Mouse (Mus musculus) limb, embryonic 13.5 days (tissue): ENCODE data around the gene Atf7. TPM values are rescaled to one million over a fixed set of nuclear protein-coding genes. Genes with fewer than 3 reads are reported as not detected.
"Not testable (repeated sequence)": the region's sequence is repeated elsewhere in the genome, so short reads cannot be mapped to it uniquely, and the experiment has no call there.

Experiments used
- ATAC-seq: fragments of 200-750 bp; cut with Nextera tagmentation; 2 replicates; pipeline ENCODE4 v1.8.0; 2017; ENCODE audit warnings: low read depth, moderate number of reproducible peaks, moderate TSS enrichment; ENCODE audit not compliant: low FRiP score
- H3K27ac ChIP-seq: fragments of 300-500 bp; sonication (generic); 2 replicates; pipeline ENCODE4 v1.5.1; 2015; ENCODE audit warnings: inconsistent platforms, mild to moderate bottlenecking, moderate library complexity
- H3K27me3 ChIP-seq: fragments of 300-500 bp; sonication (generic); 2 replicates; pipeline ENCODE4 v1.6.1; 2015; ENCODE audit warnings: mild to moderate bottlenecking, inconsistent platforms
- H3K36me3 ChIP-seq: fragments of 300-500 bp; sonication (generic); 2 replicates; pipeline ENCODE4 v1.6.1; 2015; ENCODE audit warnings: inconsistent platforms, mild to moderate bottlenecking, moderate library complexity
- H3K4me1 ChIP-seq: fragments of 300-500 bp; sonication (generic); 2 replicates; pipeline ENCODE4 v1.6.1; 2015; ENCODE audit warnings: inconsistent platforms
- H3K4me2 ChIP-seq: fragments of 300-500 bp; sonication (generic); replicated peaks from 2 replicates; pipeline ENCODE4 v1.6.1; 2015; ENCODE audit warnings: inconsistent platforms, mild to moderate bottlenecking, moderate library complexity
- H3K4me3 ChIP-seq: fragments of 300-500 bp; sonication (generic); 2 replicates; pipeline ENCODE4 v1.5.1; 2015; ENCODE audit warnings: moderate library complexity, mild to moderate bottlenecking, inconsistent platforms
- H3K9ac ChIP-seq: fragments of 300-500 bp; sonication (generic); 2 replicates; pipeline ENCODE4 v1.6.1; 2015; ENCODE audit warnings: mild to moderate bottlenecking, inconsistent platforms
- H3K9me3 ChIP-seq: fragments of 300-500 bp; sonication (generic); 2 replicates; pipeline ENCODE4 v1.6.1; 2016; ENCODE audit warnings: inconsistent platforms
- WGBS: fragments of 180-500 bp; shearing (Covaris S2); methylation state at CpG from one replicate; pipeline ENCODE4 v1.1.7; 2015; 5-methylcytosine and 5-hydroxymethylcytosine counted together
- polyA plus RNA-seq: library from polyadenylated mRNA; unstranded; fragments of >200 nt; fragmentation: Nextera tagmentation; extraction: Ambion mirVana; gene quantifications from 2 replicates; pipeline ENCODE4 v1.2.1, GENCODE M21; 2015

Gene Atf7
- polyA plus RNA-seq, result 47.2 and 51.0 TPM in 2 replicates

- Histone ChIP-seq H3K4me1 (peaks cover 25% of the 10 kb centered on the region), H3K4me2 (peak within 1 kb of the TSS; percentile 87), H3K36me3 (0 out of 2 replicates have a peak, but pooled peaks cover 4% of the 10 kb centered on the region), H3K9ac (peak within 1 kb of the TSS; percentile 79), H3K27me3 (no peaks in the 10 kb centered on the region), H3K27ac (peak within 1 kb of the TSS; percentile 98), H3K9me3 (no peaks in the 10 kb centered on the region), H3K4me3 (peak within 1 kb of the TSS; percentile 72)
- under 1% methylated on average over 48 of the region's 51 CpGs for WGBS
- ATAC-seq, result peak; percentile 100
Measured at GRCm38 (mm10) chr15:102624970-102625686, at the start of gene Atf7, which contains the start of gene Gm28047. Gene Atf7, minus strand, starts transcription at chr15:102625464. Gene Gm28047, minus strand, starts transcription at chr15:102625067.

- WGBS, result 1% methylated on average over 10 of the region's 10 CpGs
- Histone ChIP-seq H3K9ac (no peak overlapping the region), H3K4me1 (peaks cover 39% of the 10 kb centered on the region), H3K27ac (peak overlapping the region; percentile 100), H3K4me3 (peak overlapping the region; percentile 51), H3K4me2 (peak overlapping the region; percentile 74), H3K27me3 (no peaks in the 10 kb centered on the region), H3K9me3 (no peaks in the 10 kb centered on the region), H3K36me3 (peaks cover 5% of the 10 kb centered on the region; the same call in 1 of the 2 replicates)
- ATAC-seq, result peak; percentile 4; the same call in 1 of the 2 replicates
Measured at GRCm38 (mm10) chr15:102673548-102673947, 48.3 kb upstream of the Atf7 start.

- WGBS, result 1% methylated on average over 37 of the region's 37 CpGs
- Histone ChIP-seq H3K36me3 (peaks cover 14% of the 10 kb centered on the region), H3K9me3 (no peaks in the 10 kb centered on the region), H3K27ac (peak within 1 kb of the TSS; percentile 100), H3K27me3 (no peaks in the 10 kb centered on the region), H3K4me1 (peaks cover 39% of the 10 kb centered on the region), H3K9ac (peak within 1 kb of the TSS; percentile 86), H3K4me2 (peak within 1 kb of the TSS; percentile 74), H3K4me3 (peak within 1 kb of the TSS; percentile 51)
- 0 out of 2 replicates have a peak, but pooled peaks have one; percentile 2 for ATAC-seq
Measured at GRCm38 (mm10) chr15:102672215-102673071, 47.2 kb upstream of the Atf7 start, which contains the start of gene Atp5g2. Gene Atp5g2, minus strand, starts transcription at chr15:102672352.

- peaks cover 20% of the 10 kb centered on the region for H3K36me3 ChIP-seq
- peak; percentile 79 for ATAC-seq
- no peaks in the 10 kb centered on the region for H3K27me3 ChIP-seq
- under 1% methylated on average over 33 of the region's 34 CpGs for WGBS
- H3K9ac ChIP-seq, result peak overlapping the region; percentile 86
- peak overlapping the region; percentile 51 for H3K4me3 ChIP-seq
- peaks cover 39% of the 10 kb centered on the region for H3K4me1 ChIP-seq
- H3K9me3 ChIP-seq, result no peaks in the 10 kb centered on the region
- peak overlapping the region; percentile 74 for H3K4me2 ChIP-seq
- H3K27ac ChIP-seq, result peak overlapping the region; percentile 100
Measured at GRCm38 (mm10) chr15:102671721-102672214, 46.5 kb upstream of the Atf7 start.

GRCm38 (mm10) chr15:102670767-102671575 is 45.7 kb upstream of the Atf7 start:
- Histone ChIP-seq H3K9ac (peak overlapping the region; percentile 95), H3K27ac (peak overlapping the region; percentile 100), H3K4me2 (peak overlapping the region; percentile 74), H3K36me3 (peaks cover 28% of the 10 kb centered on the region), H3K4me3 (peak overlapping the region; percentile 75), H3K27me3 (no peaks in the 10 kb centered on the region), H3K4me1 (peaks cover 39% of the 10 kb centered on the region), H3K9me3 (no peaks in the 10 kb centered on the region)
- ATAC-seq, result peak; percentile 91
- WGBS, result under 1% methylated on average over 42 of the region's 53 CpGs

GRCm38 (mm10) chr15:102670281-102670680 is 45.0 kb upstream of the Atf7 start:
- Histone ChIP-seq H3K9ac (peak overlapping the region; percentile 95), H3K4me2 (peak overlapping the region; percentile 74), H3K27ac (peak overlapping the region; percentile 100), H3K27me3 (no peaks in the 10 kb centered on the region), H3K4me3 (peak overlapping the region; percentile 75), H3K4me1 (peaks cover 39% of the 10 kb centered on the region), H3K9me3 (no peaks in the 10 kb centered on the region), H3K36me3 (peaks cover 34% of the 10 kb centered on the region)
- whole genome bisulfite sequencing, result 10% methylated on average over 6 of the region's 6 CpGs
- no peak for ATAC-seq

GRCm38 (mm10) chr15:102669571-102669970 is 44.3 kb upstream of the Atf7 start:
- 73% methylated on average over 8 of the region's 8 CpGs for WGBS
- no peak for ATAC-seq
- H3K4me2 ChIP-seq, result peak overlapping the region; percentile 74
- 0 out of 2 replicates have a peak overlapping the region, but pooled peaks have one; percentile 15 for H3K27ac ChIP-seq
- H3K9ac ChIP-seq, result peak overlapping the region; percentile 55; the same call in 1 of the 2 replicates
- H3K27me3 ChIP-seq, result no peaks in the 10 kb centered on the region
- peak overlapping the region; percentile 75 for H3K4me3 ChIP-seq
- peaks cover 41% of the 10 kb centered on the region for H3K36me3 ChIP-seq
- H3K9me3 ChIP-seq, result no peaks in the 10 kb centered on the region
- H3K4me1 ChIP-seq, result peaks cover 39% of the 10 kb centered on the region

- Histone ChIP-seq H3K9me3 (no peaks in the 10 kb centered on the region), H3K4me2 (no peak overlapping the region), H3K4me1 (peaks cover 14% of the 10 kb centered on the region), H3K27me3 (no peaks in the 10 kb centered on the region), H3K9ac (no peak overlapping the region), H3K36me3 (peaks cover 78% of the 10 kb centered on the region), H3K27ac (no peak overlapping the region), H3K4me3 (no peak overlapping the region)
- 55% methylated on average over 4 of the region's 4 CpGs for WGBS
- no peak; the same call in 1 of the 2 replicates for ATAC-seq
Measured at GRCm38 (mm10) chr15:102665494-102665893, 40.2 kb upstream of the Atf7 start.

- no peak for ATAC-seq
Measured at GRCm38 (mm10) chr15:102663825-102664224, 38.6 kb upstream of the Atf7 start.

GRCm38 (mm10) chr15:102662601-102663000 is 37.3 kb upstream of the Atf7 start:
- not testable (repeated sequence) for H3K27me3 ChIP-seq, H3K4me1 ChIP-seq, H3K9ac ChIP-seq, H3K27ac ChIP-seq, H3K9me3 ChIP-seq, H3K4me2 ChIP-seq, H3K4me3 ChIP-seq, ATAC-seq
- WGBS, result no CpG with 5 or more reads among the region's 2 CpGs
- H3K36me3 ChIP-seq, result peaks cover 75% of the 10 kb centered on the region

More at GRCm38 (mm10) chr15:102663825-102664224, 38.6 kb upstream of the Atf7 start:
- Histone ChIP-seq H3K4me2 (no peak overlapping the region), H3K27ac (no peak overlapping the region), H3K9ac (peak overlapping the region; percentile 13; the same call in 1 of the 2 replicates), H3K27me3 (no peaks in the 10 kb centered on the region), H3K4me3 (no peak overlapping the region), H3K9me3 (no peaks in the 10 kb centered on the region), H3K36me3 (peaks cover 85% of the 10 kb centered on the region), H3K4me1 (peaks cover 5% of the 10 kb centered on the region)
- WGBS, result 87% methylated on average over 8 of the region's 8 CpGs

- no peaks in the 10 kb centered on the region for H3K27me3 ChIP-seq
- no peak overlapping the region for H3K9ac ChIP-seq
- H3K4me2 ChIP-seq, result peak overlapping the region; percentile 41
- ATAC-seq, result peak; percentile 75
- H3K27ac ChIP-seq, result peak overlapping the region; percentile 97
- no peaks in the 10 kb centered on the region for H3K9me3 ChIP-seq
- H3K4me1 ChIP-seq, result peaks cover 27% of the 10 kb centered on the region
- peaks cover 31% of the 10 kb centered on the region for H3K36me3 ChIP-seq
- H3K4me3 ChIP-seq, result no peak overlapping the region
- WGBS, result 36% methylated on average over 3 of the region's 3 CpGs
Measured at GRCm38 (mm10) chr15:102657926-102658381, 32.7 kb upstream of the Atf7 start.
